Mouse (Mus musculus) kidney, postnatal 0 days (tissue): ENCODE measurements at regions not wholly inside any gene's neighbourhood (a gene's known extent, or its start where the extent isn't known, plus 50 kb on each side); places are given as distances from the start of the nearest gene placed in this dataset.

Experiments used
- ATAC-seq: fragments of 200-750 bp; cut with Nextera tagmentation; replicated peaks from 2 replicates; pipeline ENCODE4 v1.8.0; 2017; ENCODE audit warnings: low read depth, moderate number of reproducible peaks, moderate TSS enrichment, moderate library complexity; ENCODE audit not compliant: low FRiP score
- DNase-seq: peaks from one replicate; pipeline ENCODE4 v3.0.0-alpha.2; 2016; ENCODE audit warnings: low spot score
- H3K27ac ChIP-seq: fragments of 300-500 bp; sonication (generic); 2 replicates; pipeline ENCODE4 v1.5.1; 2014; ENCODE audit warnings: mild to moderate bottlenecking
- H3K27me3 ChIP-seq: fragments of 300-500 bp; sonication (generic); 2 replicates; pipeline ENCODE4 v1.6.1; 2014; ENCODE audit warnings: low read length, mixed read lengths; ENCODE audit not compliant: insufficient read depth
- H3K36me3 ChIP-seq: fragments of 300-500 bp; sonication (generic); 2 replicates; pipeline ENCODE4 v1.6.1; 2014; ENCODE audit warnings: low read length, mixed read lengths; ENCODE audit not compliant: insufficient read depth
- H3K4me1 ChIP-seq: fragments of 300-500 bp; sonication (generic); replicated peaks from 2 replicates; pipeline ENCODE4 v1.6.1; 2014; ENCODE audit warnings: antibody characterized with exemption, low read length, mixed read lengths; ENCODE audit not compliant: insufficient read depth
- H3K4me2 ChIP-seq: fragments of 300-500 bp; sonication (generic); 2 replicates; pipeline ENCODE4 v1.6.1; 2014; ENCODE audit warnings: mild to moderate bottlenecking, low read length, moderate library complexity, mixed read lengths
- H3K4me3 ChIP-seq: fragments of 300-500 bp; sonication (generic); replicated peaks from 2 replicates; pipeline ENCODE4 v1.5.1; 2014; ENCODE audit warnings: low read depth, low read length
- H3K9ac ChIP-seq: fragments of 300-500 bp; sonication (generic); 2 replicates; pipeline ENCODE4 v1.6.1; 2014; ENCODE audit warnings: low read depth, low read length
- H3K9me3 ChIP-seq: fragments of 300-500 bp; sonication (generic); replicated peaks from 2 replicates; pipeline ENCODE4 v1.6.1; 2016; ENCODE audit warnings: low read length, inconsistent platforms, mixed read lengths
- CTCF ChIP-seq: IDR thresholded peaks from 2 replicates; pipeline ENCODE4 v1.5.1; 2016; ENCODE audit warnings: antibody characterized with exemption, low read depth, mild to moderate bottlenecking, moderate library complexity
- WGBS: fragments of 180-500 bp; shearing (Covaris S2); extraction: QIAGEN DNeasy Blood & Tissue Kit; methylation state at CpG from one replicate; pipeline ENCODE4 v1.1.7; 2014; 5-methylcytosine and 5-hydroxymethylcytosine counted together

DNA sequence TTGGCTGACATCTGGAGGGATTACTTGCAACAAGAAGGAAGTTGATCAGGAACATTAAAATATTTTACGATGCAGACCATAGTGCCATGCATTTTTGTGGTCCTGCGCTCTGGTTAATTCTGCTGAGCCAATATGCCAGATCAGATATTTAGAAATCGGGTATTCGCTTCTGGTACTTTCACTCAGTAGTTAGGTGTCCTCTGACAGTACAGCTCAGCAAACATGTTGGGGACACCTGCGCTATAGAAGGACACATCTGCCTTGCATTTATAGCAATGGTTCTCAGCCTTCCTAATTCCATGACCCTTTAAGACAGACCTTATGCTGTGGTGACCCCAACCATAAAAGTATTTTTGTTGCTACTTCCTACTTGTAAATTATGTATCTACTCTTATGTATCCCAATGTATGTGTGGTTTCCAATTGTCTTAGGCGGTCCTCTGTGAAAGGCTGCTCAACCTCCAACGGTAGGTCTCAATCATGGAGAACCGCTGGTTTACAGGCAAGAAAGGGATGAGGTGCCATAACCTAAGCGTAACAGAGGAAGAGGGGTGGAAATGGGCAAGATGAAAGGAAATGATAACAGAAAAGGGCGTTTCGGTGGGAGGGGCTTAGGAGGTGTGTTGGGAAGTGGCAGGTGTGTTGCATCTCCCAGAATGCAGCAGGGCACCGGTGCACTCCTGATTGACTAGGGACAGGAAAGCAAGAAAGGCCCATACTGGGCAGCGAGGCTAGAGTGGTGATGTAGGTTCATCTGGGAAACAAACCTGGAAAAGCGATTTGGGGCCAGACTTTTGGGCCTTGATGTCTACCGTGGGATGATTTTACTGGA is 92.3 kb upstream of the Cpm start:
- H3K4me1 ChIP-seq, result no peaks in the 10 kb centered on the region
- H3K27me3 ChIP-seq, result no peaks in the 10 kb centered on the region
- no peak overlapping the region for H3K4me2 ChIP-seq
- no peak overlapping the region for H3K4me3 ChIP-seq
- no peaks in the 10 kb centered on the region for H3K36me3 ChIP-seq
- ATAC-seq, result no peak
- H3K9me3 ChIP-seq, result no peaks in the 10 kb centered on the region
- H3K9ac ChIP-seq, result no peak overlapping the region
- 93% methylated on average over 15 of the region's 15 CpGs for WGBS
- no peak for TF ChIP-seq CTCF
- no peak for DNase-seq
- no peak overlapping the region for H3K27ac ChIP-seq

GRCm38 (mm10) chr10:117535843-117536242 is 93.5 kb upstream of the Cpm start:
- Histone ChIP-seq H3K27ac (no peak overlapping the region), H3K9ac (no peak overlapping the region), H3K4me1 (no peaks in the 10 kb centered on the region), H3K4me2 (no peak overlapping the region), H3K27me3 (no peaks in the 10 kb centered on the region), H3K4me3 (no peak overlapping the region), H3K36me3 (no peaks in the 10 kb centered on the region), H3K9me3 (no peaks in the 10 kb centered on the region)
- 71% methylated on average over 4 of the region's 4 CpGs for WGBS
- ATAC-seq (no peak), DNase-seq (no peak)
- TF ChIP-seq CTCF, result no peak

- ATAC-seq (no peak), DNase-seq (no peak)
- Histone ChIP-seq H3K4me2 (no peak overlapping the region), H3K9me3 (no peaks in the 10 kb centered on the region), H3K36me3 (no peaks in the 10 kb centered on the region), H3K4me3 (no peak overlapping the region), H3K27ac (no peak overlapping the region), H3K9ac (no peak overlapping the region), H3K4me1 (no peaks in the 10 kb centered on the region), H3K27me3 (no peaks in the 10 kb centered on the region)
- WGBS, result 83% methylated on average over 12 of the region's 12 CpGs
- TF ChIP-seq CTCF, result no peak
Measured at GRCm38 (mm10) chr10:117534992-117535719, 94.1 kb upstream of the Cpm start.

DNA sequence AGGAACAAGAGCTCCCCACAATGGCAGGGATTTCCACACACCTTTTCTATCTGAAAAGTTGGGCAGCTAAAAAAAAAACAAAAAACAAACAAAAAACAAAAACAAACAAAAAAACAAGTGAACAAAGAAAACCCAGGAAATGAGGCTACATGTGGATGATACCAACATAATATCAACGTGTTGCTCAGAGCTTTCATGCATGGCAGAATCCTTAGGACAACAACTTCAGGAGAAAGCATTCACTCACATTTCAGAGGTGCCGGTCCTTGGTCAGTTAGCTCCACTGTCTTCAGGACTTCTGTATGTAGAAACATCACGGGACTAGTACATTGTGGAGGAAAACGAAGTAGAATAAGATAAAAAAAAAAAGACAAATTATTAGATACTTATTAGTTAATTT is 94.8 kb upstream of the Cpm start:
- Histone ChIP-seq H3K4me3 (no peak overlapping the region), H3K9me3 (no peaks in the 10 kb centered on the region), H3K4me1 (no peaks in the 10 kb centered on the region), H3K9ac (no peak overlapping the region), H3K36me3 (no peaks in the 10 kb centered on the region), H3K4me2 (no peak overlapping the region), H3K27me3 (no peaks in the 10 kb centered on the region), H3K27ac (no peak overlapping the region)
- WGBS, result 81% methylated on average over 4 of the region's 4 CpGs
- ATAC-seq, result no peak
- TF ChIP-seq CTCF, result no peak
- DNase-seq, result no peak

DNA sequence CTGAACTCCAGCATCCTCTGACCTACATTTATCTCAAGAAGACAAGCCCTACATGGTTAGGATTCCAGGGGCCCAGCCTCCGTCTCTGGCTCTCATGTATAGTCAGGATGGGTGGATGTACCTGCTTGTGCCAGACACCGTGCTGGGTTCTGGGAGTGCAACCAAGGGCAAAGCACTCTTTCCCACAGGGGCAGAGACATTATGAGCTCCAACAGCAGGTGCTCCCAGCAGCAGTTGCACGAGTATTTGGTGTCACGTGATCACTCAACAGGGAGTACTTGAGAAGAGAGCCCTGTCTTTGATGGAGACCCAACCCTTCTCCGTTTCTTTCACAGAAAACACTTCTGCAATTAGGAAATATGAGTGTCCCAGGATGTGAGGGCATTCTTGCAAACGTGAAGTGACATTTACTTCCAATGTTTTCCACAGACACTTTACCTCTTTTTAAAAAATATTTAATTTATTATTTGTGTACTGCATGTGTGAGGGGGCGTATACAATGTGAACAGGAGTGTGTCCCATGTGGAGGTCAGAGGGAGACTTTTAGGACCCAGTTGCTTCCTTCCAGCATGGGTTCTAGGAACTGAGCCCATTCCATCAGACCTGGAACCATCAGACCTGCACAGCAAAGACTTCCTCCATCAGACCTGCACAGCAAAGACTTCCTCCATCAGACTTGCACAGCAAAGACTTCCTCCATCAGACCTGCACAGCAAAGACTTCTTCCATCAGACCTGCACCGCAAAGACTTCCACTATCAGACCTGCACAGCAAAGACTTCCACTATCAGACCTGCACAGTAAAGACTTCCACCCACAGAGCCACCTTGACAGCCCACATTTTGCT is 95.5 kb upstream of the Cpm start:
- TF ChIP-seq CTCF, result no peak
- no peak for DNase-seq
- Histone ChIP-seq H3K27me3 (no peaks in the 10 kb centered on the region), H3K27ac (no peak overlapping the region), H3K4me3 (no peak overlapping the region), H3K9ac (no peak overlapping the region), H3K4me2 (no peak overlapping the region), H3K9me3 (no peaks in the 10 kb centered on the region), H3K4me1 (no peaks in the 10 kb centered on the region), H3K36me3 (no peaks in the 10 kb centered on the region)
- 80% methylated on average over 8 of the region's 8 CpGs for WGBS
- ATAC-seq, result no peak
